In genomic region chr4:137882663-137883062, GRCm38 (mm10) we compare ENCODE assay signal across 12 mouse cellular contexts. TPM values are rescaled to one million over a fixed set of nuclear protein-coding genes. Genes with fewer than 3 reads are reported as not detected.
A peak's percentile ranks its signal among the peaks of the same experiment; 100 is the strongest.
DNase-seq lines count a peak whose midpoint lies in the region; ATAC-seq lines count a peak whose summit lies in the region.
"Had no signal": no experiment of that assay in that cellular context is flagged by ENCODE, and none has a peak within 500 bp of the region (broad histone marks: within the 10 kb centered on the region; RNA-seq: fewer than 3 reads in every experiment).

No protein-coding gene starts in this region.

- no peak overlapping the region for H3K9ac ChIP-seq in neural tube, embryonic 11.5 days (ENCODE audit: low read length)
- peak overlapping the region; percentile 42; the same call in 1 of the 2 replicates for H3K9ac ChIP-seq in midbrain, embryonic 16.5 days (ENCODE audit: low read depth, low read length)
- no peak overlapping the region for H3K9ac ChIP-seq in kidney, embryonic 16.5 days (replicated peaks; ENCODE audit: low read length)
- H3K9ac ChIP-seq: heart, embryonic 15.5 days; liver, embryonic 15.5 days; stomach, embryonic 15.5 days had no signal

- H3K9me3 ChIP-seq in neural tube, embryonic 11.5 days (ENCODE audit: control insufficient read depth, low read length) = no peaks in the 10 kb centered on the region
- H3K9me3 ChIP-seq in midbrain, embryonic 16.5 days (replicated peaks; ENCODE audit: control insufficient read depth, low read length, poor library complexity, severe bottlenecking) = no peaks in the 10 kb centered on the region
- H3K9me3 ChIP-seq in kidney, embryonic 16.5 days (ENCODE audit: low read length) = no peaks in the 10 kb centered on the region
- H3K9me3 ChIP-seq: heart, embryonic 15.5 days; liver, embryonic 15.5 days; stomach, embryonic 15.5 days had no signal

- no peaks in the 10 kb centered on the region for H3K27me3 ChIP-seq in neural tube, embryonic 11.5 days (ENCODE audit: control insufficient read depth, insufficient read depth, low read length)
- H3K27me3 ChIP-seq in midbrain, embryonic 16.5 days (ENCODE audit: control insufficient read depth, insufficient read depth, low read depth, low read length) = no peaks in the 10 kb centered on the region
- H3K27me3 ChIP-seq in kidney, embryonic 16.5 days (ENCODE audit: insufficient read depth, low read length) = no peaks in the 10 kb centered on the region
- H3K27me3 ChIP-seq: heart, embryonic 15.5 days; liver, embryonic 15.5 days; stomach, embryonic 15.5 days had no signal

- intact Hi-C loops in heart, postnatal 10 days (cut with DNase I) = no loop called here

- no peaks in the 10 kb centered on the region for H3K36me3 ChIP-seq in neural tube, embryonic 11.5 days (ENCODE audit: control insufficient read depth, insufficient read depth, low read length)
- no peaks in the 10 kb centered on the region for H3K36me3 ChIP-seq in midbrain, embryonic 16.5 days (ENCODE audit: control insufficient read depth, insufficient read depth, low read length)
- no peaks in the 10 kb centered on the region for H3K36me3 ChIP-seq in kidney, embryonic 16.5 days (ENCODE audit: insufficient read depth, low read length)
- H3K36me3 ChIP-seq: heart, embryonic 15.5 days; liver, embryonic 15.5 days; stomach, embryonic 15.5 days had no signal

- DNase-seq in neural tube, embryonic 11.5 days (ENCODE audit: low spot score) = peak; percentile 61
- no peak for DNase-seq in neural tube, embryonic 10.5 days (ENCODE audit: extremely low spot score, low spot score)
- peak; percentile 41 for DNase-seq in embryo, embryonic 10.5 days (ENCODE audit: low spot score)
- peak; percentile 48 to 58 for DNase-seq in heart, postnatal 10 days
- no peak for DNase-seq in cerebellum, postnatal 10 days
- DNase-seq in cerebellum, adult 9-10 months = no peak
- DNase-seq: kidney, postnatal 14 days had no signal

- no peak overlapping the region for H3K4me3 ChIP-seq in neural tube, embryonic 11.5 days (ENCODE audit: low read depth, low read length)
- no peak overlapping the region for H3K4me3 ChIP-seq in midbrain, embryonic 16.5 days (ENCODE audit: low read depth, low read length)
- H3K4me3 ChIP-seq in kidney, embryonic 16.5 days (ENCODE audit: low read length) = no peak overlapping the region
- H3K4me3 ChIP-seq: heart, embryonic 15.5 days; liver, embryonic 15.5 days; stomach, embryonic 15.5 days had no signal

- H3K4me1 ChIP-seq in neural tube, embryonic 11.5 days (ENCODE audit: control insufficient read depth, insufficient read depth, low read length) = peaks cover 11% of the 10 kb centered on the region
- peaks cover 5% of the 10 kb centered on the region for H3K4me1 ChIP-seq in midbrain, embryonic 16.5 days (ENCODE audit: control insufficient read depth, insufficient read depth, low read length)
- H3K4me1 ChIP-seq in kidney, embryonic 16.5 days (ENCODE audit: insufficient read depth, low read length) = peaks cover 10% of the 10 kb centered on the region

- H3K27ac ChIP-seq in neural tube, embryonic 11.5 days (ENCODE audit: low read depth, low read length) = 0 out of 2 replicates have a peak overlapping the region, but pooled peaks have one; percentile 20
- peak overlapping the region; percentile 56 for H3K27ac ChIP-seq in midbrain, embryonic 16.5 days (ENCODE audit: low read length)
- no peak overlapping the region for H3K27ac ChIP-seq in kidney, embryonic 16.5 days (ENCODE audit: low read length)
- H3K27ac ChIP-seq: heart, embryonic 15.5 days; liver, embryonic 15.5 days; stomach, embryonic 15.5 days had no signal

- no peak overlapping the region for H3K4me2 ChIP-seq in neural tube, embryonic 11.5 days (ENCODE audit: low read depth)
- no peak overlapping the region for H3K4me2 ChIP-seq in midbrain, embryonic 16.5 days (ENCODE audit: low read length)
- no peak overlapping the region for H3K4me2 ChIP-seq in kidney, embryonic 16.5 days (replicated peaks; ENCODE audit: low read depth, low read length)
- H3K4me2 ChIP-seq: heart, embryonic 15.5 days; stomach, embryonic 15.5 days had no signal

- WGBS in neural tube, embryonic 11.5 days = 50% methylated on average over 9 of the region's 9 CpGs
- WGBS in midbrain, embryonic 16.5 days = 46% methylated on average over 9 of the region's 9 CpGs
- WGBS in kidney, embryonic 16.5 days = 49% methylated on average over 9 of the region's 9 CpGs

- no peak for ATAC-seq in neural tube, embryonic 11.5 days (ENCODE audit: insufficient read depth, low FRiP score, low TSS enrichment)
- no peak for ATAC-seq in midbrain, embryonic 16.5 days
- ATAC-seq in kidney, embryonic 16.5 days (ENCODE audit: low FRiP score, low TSS enrichment) = no peak

RNA-seq across cellular contexts. Expression of gene Ece1, which starts 20.6 kb away (rescaled TPM):
- polyA plus RNA-seq in neural tube, embryonic 11.5 days (2014; fragmentation: Nextera tagmentation; extraction: Ambion mirVana) = 39.5 and 39.8 TPM in 2 replicates
- total RNA-seq in heart, postnatal 10 days (2021) = 100 to 1,000 TPM; 109 to 129 TPM
- 20.8 and 21.3 TPM in 2 replicates for polyA plus RNA-seq in midbrain, embryonic 16.5 days (2015; fragmentation: Nextera tagmentation; extraction: Ambion mirVana)
- 55.5 and 72.3 TPM in 2 replicates for polyA plus RNA-seq in kidney, embryonic 16.5 days (2015; fragmentation: Nextera tagmentation; extraction: Ambion mirVana)

Comparison
In these comparisons a context has a peak if more than half of its experiments do, and no peak if none do; other contexts are left out.
1. DNase-seq: peak in neural tube, embryonic 11.5 days (single experiment), embryo, embryonic 10.5 days (single experiment) and heart, postnatal 10 days (2 of 2); none in neural tube, embryonic 10.5 days (single experiment), cerebellum, postnatal 10 days (0 of 2) and cerebellum, adult 9-10 months (single experiment).